Mouse (Mus musculus): Measurements from ENCODE around the gene Ebf3. TPM values are rescaled to one million over a fixed set of nuclear protein-coding genes. Genes with fewer than 3 reads are reported as not detected.
A peak's percentile ranks its signal among the peaks of the same experiment; 100 is the strongest.

The Ebf3 gene
- polyA plus RNA-seq, 1 experiment from 2014 or later: 9.4 TPM

GRCm38 (mm10) chr7:137297131-137297530 is 17.1 kb downstream of the Ebf3 start:
- Histone ChIP-seq H3K27me3 (replicated peaks; ENCODE audit: low read depth, poor library complexity, severe bottlenecking) (peaks cover 35% of the 10 kb centered on the region), H3K4me1 (peaks cover 98% of the 10 kb centered on the region), H3K9me3 (no peaks in the 10 kb centered on the region), H3K36me3 (replicated peaks) (peaks cover 36% of the 10 kb centered on the region), H3K4me3 (no peak overlapping the region), H3K27ac (replicated peaks) (no peak overlapping the region)
- DNase-seq (ENCODE audit: low spot score): no peak
- 48% methylated on average over 7 of the region's 7 CpGs for WGBS

GRCm38 (mm10) chr7:137295612-137296011 is 18.6 kb downstream of the Ebf3 start:
- no peak for DNase-seq (ENCODE audit: low spot score)
- Histone ChIP-seq H3K4me3 (no peak overlapping the region), H3K36me3 (replicated peaks) (peaks cover 46% of the 10 kb centered on the region), H3K27ac (replicated peaks) (no peak overlapping the region), H3K4me1 (peaks cover 92% of the 10 kb centered on the region), H3K27me3 (replicated peaks; ENCODE audit: low read depth, poor library complexity, severe bottlenecking) (peaks cover 32% of the 10 kb centered on the region), H3K9me3 (no peaks in the 10 kb centered on the region)
- 74% methylated on average over 7 of the region's 7 CpGs for WGBS

- WGBS: 46% methylated on average over 7 of the region's 7 CpGs
- Histone ChIP-seq H3K9me3 (no peaks in the 10 kb centered on the region), H3K27ac (replicated peaks) (no peak overlapping the region), H3K36me3 (replicated peaks) (peaks cover 45% of the 10 kb centered on the region), H3K4me3 (no peak overlapping the region), H3K4me1 (peaks cover 84% of the 10 kb centered on the region), H3K27me3 (replicated peaks; ENCODE audit: low read depth, poor library complexity, severe bottlenecking) (peaks cover 23% of the 10 kb centered on the region)
- DNase-seq (ENCODE audit: low spot score): peak; percentile 59
Observed at GRCm38 (mm10) chr7:137294446-137294845, 19.8 kb downstream of the Ebf3 start.

GRCm38 (mm10) chr7:137289290-137289957 is 24.8 kb downstream of the Ebf3 start:
- no peak overlapping the region for H3K27ac ChIP-seq (replicated peaks)
- peaks cover 55% of the 10 kb centered on the region for H3K4me1 ChIP-seq
- WGBS: 62% methylated on average over 3 of the region's 3 CpGs

GRCm38 (mm10) chr7:137278171-137278570 is 36.1 kb downstream of the Ebf3 start:
- no peak for DNase-seq (ENCODE audit: low spot score)
- WGBS: 88% methylated on average over 7 of the region's 7 CpGs
- no peaks in the 10 kb centered on the region; the same call in 1 of the 2 replicates for H3K27me3 ChIP-seq (replicated peaks; ENCODE audit: low read depth, poor library complexity, severe bottlenecking)

More at GRCm38 (mm10) chr7:137289290-137289957, 24.8 kb downstream of the Ebf3 start:
- peaks cover 57% of the 10 kb centered on the region for H3K36me3 ChIP-seq (replicated peaks)
- H3K27me3 ChIP-seq (replicated peaks; ENCODE audit: low read depth, poor library complexity, severe bottlenecking): no peaks in the 10 kb centered on the region; the same call in 1 of the 2 replicates
- no peak overlapping the region for H3K4me3 ChIP-seq
- no peaks in the 10 kb centered on the region for H3K9me3 ChIP-seq
- no peak for DNase-seq (ENCODE audit: low spot score)

GRCm38 (mm10) chr7:137277713-137278112 is 36.5 kb downstream of the Ebf3 start:
- WGBS: 82% methylated on average over 5 of the region's 5 CpGs
- no peak overlapping the region for H3K4me3 ChIP-seq

More at GRCm38 (mm10) chr7:137278171-137278570, 36.1 kb downstream of the Ebf3 start:
- H3K36me3 ChIP-seq (replicated peaks): peaks cover 41% of the 10 kb centered on the region
- peaks cover 26% of the 10 kb centered on the region for H3K4me1 ChIP-seq
- no peaks in the 10 kb centered on the region for H3K9me3 ChIP-seq
- H3K4me3 ChIP-seq: no peak overlapping the region
- no peak overlapping the region for H3K27ac ChIP-seq (replicated peaks)

GRCm38 (mm10) chr7:137272252-137272651 is 42.0 kb downstream of the Ebf3 start:
- no peaks in the 10 kb centered on the region for H3K9me3 ChIP-seq
- peaks cover 4% of the 10 kb centered on the region; the same call in 1 of the 2 replicates for H3K27me3 ChIP-seq (replicated peaks; ENCODE audit: low read depth, poor library complexity, severe bottlenecking)
- peaks cover 65% of the 10 kb centered on the region for H3K4me1 ChIP-seq
- peaks cover 17% of the 10 kb centered on the region for H3K36me3 ChIP-seq (replicated peaks)
- no peak for DNase-seq (ENCODE audit: low spot score)
- no peak overlapping the region for H3K27ac ChIP-seq (replicated peaks)
- WGBS: 86% methylated on average over 10 of the region's 10 CpGs
- H3K4me3 ChIP-seq: no peak overlapping the region

More at GRCm38 (mm10) chr7:137277713-137278112, 36.5 kb downstream of the Ebf3 start:
- peaks cover 41% of the 10 kb centered on the region for H3K36me3 ChIP-seq (replicated peaks)
- H3K27me3 ChIP-seq (replicated peaks; ENCODE audit: low read depth, poor library complexity, severe bottlenecking): no peaks in the 10 kb centered on the region; the same call in 1 of the 2 replicates
- H3K9me3 ChIP-seq: no peaks in the 10 kb centered on the region
- H3K27ac ChIP-seq (replicated peaks): no peak overlapping the region
- DNase-seq (ENCODE audit: low spot score): no peak
- H3K4me1 ChIP-seq: peaks cover 30% of the 10 kb centered on the region

- DNase-seq (ENCODE audit: low spot score): peak; percentile 83
- Histone ChIP-seq H3K4me3 (peak overlapping the region; percentile 1; the same call in 1 of the 2 replicates), H3K27me3 (replicated peaks; ENCODE audit: low read depth, poor library complexity, severe bottlenecking) (peaks cover 4% of the 10 kb centered on the region; the same call in 1 of the 2 replicates), H3K36me3 (replicated peaks) (0 out of 2 replicates have a peak, but pooled peaks cover 5% of the 10 kb centered on the region), H3K27ac (replicated peaks) (peak overlapping the region; percentile 85), H3K4me1 (peaks cover 88% of the 10 kb centered on the region), H3K9me3 (no peaks in the 10 kb centered on the region)
- 43% methylated on average over 8 of the region's 8 CpGs for WGBS
Observed at GRCm38 (mm10) chr7:137268452-137269155, 45.6 kb downstream of the Ebf3 start.

GRCm38 (mm10) chr7:137267441-137267840 is 46.8 kb downstream of the Ebf3 start:
- WGBS: 61% methylated on average over 9 of the region's 9 CpGs
- peaks cover 4% of the 10 kb centered on the region; the same call in 1 of the 2 replicates for H3K27me3 ChIP-seq (replicated peaks; ENCODE audit: low read depth, poor library complexity, severe bottlenecking)
- H3K4me3 ChIP-seq: peak overlapping the region; percentile 8; the same call in 1 of the 2 replicates
- no peak for DNase-seq (ENCODE audit: low spot score)
- peak overlapping the region; percentile 85 for H3K27ac ChIP-seq (replicated peaks)
- H3K36me3 ChIP-seq (replicated peaks): 0 out of 2 replicates have a peak, but pooled peaks cover 5% of the 10 kb centered on the region
- no peaks in the 10 kb centered on the region for H3K9me3 ChIP-seq
- peaks cover 83% of the 10 kb centered on the region for H3K4me1 ChIP-seq

GRCm38 (mm10) chr7:137266575-137266974 is 47.7 kb downstream of the Ebf3 start:
- 5% methylated on average over 17 of the region's 17 CpGs for WGBS
- Histone ChIP-seq H3K27me3 (replicated peaks; ENCODE audit: low read depth, poor library complexity, severe bottlenecking) (peaks cover 4% of the 10 kb centered on the region; the same call in 1 of the 2 replicates), H3K4me1 (peaks cover 74% of the 10 kb centered on the region), H3K27ac (replicated peaks) (peak overlapping the region; percentile 85), H3K36me3 (replicated peaks) (0 out of 2 replicates have a peak, but pooled peaks cover 8% of the 10 kb centered on the region), H3K4me3 (peak overlapping the region; percentile 37), H3K9me3 (no peaks in the 10 kb centered on the region)
- peak; percentile 80 for DNase-seq (ENCODE audit: low spot score)

- H3K27me3 ChIP-seq (replicated peaks; ENCODE audit: low read depth, poor library complexity, severe bottlenecking): peaks cover 2% of the 10 kb centered on the region; the same call in 1 of the 2 replicates
Observed at GRCm38 (mm10) chr7:137262330-137262729, 51.9 kb downstream of the Ebf3 start.

GRCm38 (mm10) chr7:137246213-137246872 is 67.9 kb downstream of the Ebf3 start:
- peaks cover 7% of the 10 kb centered on the region; the same call in 1 of the 2 replicates for H3K36me3 ChIP-seq (replicated peaks)
- peak; percentile 79 for DNase-seq (ENCODE audit: low spot score)
- H3K4me1 ChIP-seq: peaks cover 74% of the 10 kb centered on the region
- 38% methylated on average over 11 of the region's 11 CpGs for WGBS
- no peak overlapping the region for H3K4me3 ChIP-seq
- H3K27ac ChIP-seq (replicated peaks): no peak overlapping the region
- peaks cover 27% of the 10 kb centered on the region for H3K27me3 ChIP-seq (replicated peaks; ENCODE audit: low read depth, poor library complexity, severe bottlenecking)
- no peaks in the 10 kb centered on the region for H3K9me3 ChIP-seq

More at GRCm38 (mm10) chr7:137262330-137262729, 51.9 kb downstream of the Ebf3 start:
- Histone ChIP-seq H3K4me1 (peaks cover 59% of the 10 kb centered on the region), H3K4me3 (no peak overlapping the region), H3K9me3 (no peaks in the 10 kb centered on the region), H3K27ac (replicated peaks) (no peak overlapping the region), H3K36me3 (replicated peaks) (0 out of 2 replicates have a peak, but pooled peaks cover 6% of the 10 kb centered on the region)
- 90% methylated on average over 8 of the region's 8 CpGs for WGBS
- no peak for DNase-seq (ENCODE audit: low spot score)

All from embryonic facial prominence, embryonic 10.5 days (tissue).